Mouse (Mus musculus) MEL (cell line): Measurements from ENCODE around the gene Snx10. TPM values are rescaled to one million over a fixed set of nuclear protein-coding genes. Genes with fewer than 3 reads are reported as not detected.

Experiments
- DNase-seq: peaks from one replicate; pipeline ENCODE4 v3.0.0; 2011; ENCODE audit warnings: low read depth, low spot score
- H3K27ac ChIP-seq: 2 replicates; pipeline ENCODE4 v1.5.1; 2012; ENCODE audit warnings: low read depth, mild to moderate bottlenecking, control low read depth, low read length, moderate library complexity; ENCODE audit not compliant: control insufficient read depth
- H3K27me3 ChIP-seq, 2 experiments: fragments of 150-350 bp in 1 of 2; sonication (generic) in 1 of 2; 2 replicates each; pipeline ENCODE4 v1.6.1; 2012; ENCODE audit warnings: low read length in 2 of 2, mild to moderate bottlenecking in 2 of 2, improper control_type of control experiment in 1 of 2, moderate library complexity in 1 of 2; ENCODE audit not compliant: insufficient read depth in 2 of 2, control insufficient read depth in 1 of 2
- H3K36me3 ChIP-seq, 2 experiments: 2 replicates each; pipeline ENCODE4 v1.6.1; 2012 to 2014; ENCODE audit warnings: low read length in 2 of 2, improper control_type of control experiment in 1 of 2, inconsistent platforms in 1 of 2, mild to moderate bottlenecking in 1 of 2; ENCODE audit not compliant: insufficient read depth in 2 of 2, control insufficient read depth in 1 of 2
- H3K4me1 ChIP-seq, 2 experiments: fragments of 150-350 bp in 1 of 2; sonication (generic) in 1 of 2; 2 replicates each; pipeline ENCODE4 v1.6.1; 2012; ENCODE audit warnings: low read length in 2 of 2, improper control_type of control experiment in 1 of 2, mild to moderate bottlenecking in 1 of 2; ENCODE audit not compliant: insufficient read depth in 2 of 2, control insufficient read depth in 1 of 2
- H3K4me3 ChIP-seq, 2 experiments: fragments of 150-350 bp in 1 of 2; sonication (generic) in 1 of 2; 2 replicates each; pipeline ENCODE4 v1.5.1; 2012; ENCODE audit warnings: low read depth in 2 of 2, low read length in 2 of 2, mild to moderate bottlenecking in 2 of 2, moderate library complexity in 2 of 2, control low read depth in 1 of 2, improper control_type of control experiment in 1 of 2; ENCODE audit not compliant: control insufficient read depth in 1 of 2, insufficient read depth in 1 of 2
- H3K79me2 ChIP-seq: 2 replicates; pipeline ENCODE4 v1.6.1; 2012; ENCODE audit warnings: mild to moderate bottlenecking, low read length, moderate library complexity; ENCODE audit not compliant: control insufficient read depth, poor library complexity, insufficient read depth
- H3K9ac ChIP-seq: 2 replicates; pipeline ENCODE4 v1.6.1; 2012; ENCODE audit warnings: low read depth, mild to moderate bottlenecking, control low read depth, low read length, moderate library complexity; ENCODE audit not compliant: control insufficient read depth, poor library complexity, severe bottlenecking
- H3K9me3 ChIP-seq: fragments of 150-350 bp; sonication (generic); replicated peaks from 2 replicates; pipeline ENCODE4 v1.6.1; 2012; ENCODE audit warnings: mild to moderate bottlenecking, low read length, improper control_type of control experiment, moderate library complexity; ENCODE audit not compliant: insufficient read depth
- BHLHE40 ChIP-seq: IDR thresholded peaks from 2 replicates; pipeline ENCODE4 v1.6.1; 2012; ENCODE audit warnings: low read depth, mild to moderate bottlenecking, inconsistent platforms, low read length, improper control_type of control experiment, borderline replicate concordance
- CHD1 ChIP-seq: IDR thresholded peaks from 2 replicates; pipeline ENCODE4 v1.6.1; 2012; ENCODE audit warnings: low read depth, mild to moderate bottlenecking, inconsistent platforms, low read length, improper control_type of control experiment
- CTCF ChIP-seq, 3 experiments: IDR thresholded peaks in 2 of 3; conservative IDR thresholded peaks in 1 of 3; 2 replicates each; pipeline ENCODE4 v1.5.1; 2011 to 2012; ENCODE audit warnings: low read length in 3 of 3, low read depth in 2 of 3, mild to moderate bottlenecking in 2 of 3, improper control_type of control experiment in 1 of 3, inconsistent platforms in 1 of 3, mixed read lengths in 1 of 3, moderate library complexity in 1 of 3; ENCODE audit not compliant: control insufficient read depth in 1 of 3, insufficient read depth in 1 of 3, poor library complexity in 1 of 3, severe bottlenecking in 1 of 3
- E2F4 ChIP-seq: IDR thresholded peaks from 2 replicates; pipeline ENCODE4 v1.6.1; 2011; ENCODE audit warnings: low read depth, low read length, improper control_type of control experiment, borderline replicate concordance
- ELF1 ChIP-seq: IDR thresholded peaks from 2 replicates; pipeline ENCODE4 v1.6.1; 2014; ENCODE audit warnings: low read depth, mild to moderate bottlenecking, inconsistent platforms, low read length, improper control_type of control experiment, moderate library complexity
- JUND ChIP-seq: IDR thresholded peaks from 2 replicates; pipeline ENCODE4 v1.6.1; 2011; ENCODE audit warnings: low read depth, mild to moderate bottlenecking, improper control_type of control experiment, low read length
- KAT2A ChIP-seq: conservative IDR thresholded peaks from 2 replicates; pipeline ENCODE4 v1.6.1; 2012; ENCODE audit warnings: low read depth, low read length, improper control_type of control experiment, inconsistent platforms
- MAX ChIP-seq: IDR thresholded peaks from 2 replicates; pipeline ENCODE4 v1.6.1; 2011; ENCODE audit warnings: low read length, improper control_type of control experiment
- MXI1 ChIP-seq: IDR thresholded peaks from 2 replicates; pipeline ENCODE4 v1.6.1; 2011; ENCODE audit warnings: mild to moderate bottlenecking, low read depth, low read length, improper control_type of control experiment
- MYB ChIP-seq: IDR thresholded peaks from 2 replicates; pipeline ENCODE4 v1.6.1; 2011; ENCODE audit warnings: mild to moderate bottlenecking, low read depth, low read length, improper control_type of control experiment
- NELFE ChIP-seq: IDR thresholded peaks from 2 replicates; pipeline ENCODE4 v1.6.1; 2011; ENCODE audit warnings: low read depth, low read length, improper control_type of control experiment
- POLR2A ChIP-seq, 2 experiments: IDR thresholded peaks; 2 replicates each; pipeline ENCODE4 v1.6.1; 2011 to 2012; ENCODE audit warnings: low read length in 2 of 2, mild to moderate bottlenecking in 2 of 2, control low read depth in 1 of 2, improper control_type of control experiment in 1 of 2, low read depth in 1 of 2, moderate library complexity in 1 of 2; ENCODE audit not compliant: control insufficient read depth in 1 of 2, insufficient read depth in 1 of 2, poor library complexity in 1 of 2
- RCOR1 ChIP-seq: IDR thresholded peaks from 2 replicates; pipeline ENCODE4 v1.6.1; 2012; ENCODE audit warnings: low read depth, mild to moderate bottlenecking, inconsistent platforms, low read length, improper control_type of control experiment
- SIN3A ChIP-seq: IDR thresholded peaks from 2 replicates; pipeline ENCODE4 v1.6.1; 2012; ENCODE audit warnings: low read length, improper control_type of control experiment, inconsistent platforms
- SMC3 ChIP-seq: IDR thresholded peaks from 2 replicates; pipeline ENCODE4 v1.6.1; 2011; ENCODE audit warnings: low read depth, low read length, improper control_type of control experiment
- TAL1 ChIP-seq: IDR thresholded peaks from 2 replicates; pipeline ENCODE4 v1.6.1; 2012; ENCODE audit warnings: mild to moderate bottlenecking, inconsistent platforms, low read length, moderate library complexity, mixed read lengths
- USF1 ChIP-seq: IDR thresholded peaks from 2 replicates; pipeline ENCODE4 v1.6.1; 2014; ENCODE audit warnings: low read depth, mild to moderate bottlenecking, inconsistent platforms, low read length, improper control_type of control experiment, moderate library complexity
- USF2 ChIP-seq, 2 experiments: IDR thresholded peaks; 2 replicates each; pipeline ENCODE4 v1.6.1; 2011 to 2012; ENCODE audit warnings: improper control_type of control experiment in 2 of 2, low read length in 2 of 2, borderline replicate concordance in 1 of 2, inconsistent platforms in 1 of 2, low read depth in 1 of 2, mild to moderate bottlenecking in 1 of 2; ENCODE audit not compliant: insufficient read depth in 1 of 2
- ZC3H11A ChIP-seq: IDR thresholded peaks from 2 replicates; pipeline ENCODE4 v1.6.1; 2012; ENCODE audit warnings: low read depth, mild to moderate bottlenecking, inconsistent platforms, low read length, improper control_type of control experiment
- ZMIZ1 ChIP-seq: IDR thresholded peaks from 2 replicates; pipeline ENCODE4 v1.6.1; 2012; ENCODE audit warnings: low read depth, mild to moderate bottlenecking, inconsistent platforms, low read length, improper control_type of control experiment, moderate library complexity
- ZNF384 ChIP-seq: IDR thresholded peaks from 2 replicates; pipeline ENCODE4 v1.6.1; 2012; ENCODE audit warnings: low read depth, mild to moderate bottlenecking, inconsistent platforms, low read length, improper control_type of control experiment
- polyA plus RNA-seq, 2 experiments: library from polyadenylated mRNA; stranded (reverse) in 1 of 2; unstranded in 1 of 2; fragments of >175 nt in 1 of 2; fragments of >200 nt in 1 of 2; gene quantifications; 2 replicates each; pipeline versions ENCODE4 v1.2.1 to v1.2.4; 2012; ENCODE audit warnings: low replicate concordance in 2 of 2, low read depth in 1 of 2; ENCODE audit not compliant: insufficient read length in 2 of 2, insufficient read depth in 1 of 2, missing spikeins in 1 of 2
- total RNA-seq: library from RNA; depleted of rRNA; stranded (reverse); fragments of 300-350 nt; gene quantifications from 2 replicates; pipeline ENCODE4 v1.2.3, GENCODE M21; 2012

Snx10 gene
- total and polyA plus RNA-seq, 3 experiments = 3.9 to 7.0 TPM; not detected in 1

DNA sequence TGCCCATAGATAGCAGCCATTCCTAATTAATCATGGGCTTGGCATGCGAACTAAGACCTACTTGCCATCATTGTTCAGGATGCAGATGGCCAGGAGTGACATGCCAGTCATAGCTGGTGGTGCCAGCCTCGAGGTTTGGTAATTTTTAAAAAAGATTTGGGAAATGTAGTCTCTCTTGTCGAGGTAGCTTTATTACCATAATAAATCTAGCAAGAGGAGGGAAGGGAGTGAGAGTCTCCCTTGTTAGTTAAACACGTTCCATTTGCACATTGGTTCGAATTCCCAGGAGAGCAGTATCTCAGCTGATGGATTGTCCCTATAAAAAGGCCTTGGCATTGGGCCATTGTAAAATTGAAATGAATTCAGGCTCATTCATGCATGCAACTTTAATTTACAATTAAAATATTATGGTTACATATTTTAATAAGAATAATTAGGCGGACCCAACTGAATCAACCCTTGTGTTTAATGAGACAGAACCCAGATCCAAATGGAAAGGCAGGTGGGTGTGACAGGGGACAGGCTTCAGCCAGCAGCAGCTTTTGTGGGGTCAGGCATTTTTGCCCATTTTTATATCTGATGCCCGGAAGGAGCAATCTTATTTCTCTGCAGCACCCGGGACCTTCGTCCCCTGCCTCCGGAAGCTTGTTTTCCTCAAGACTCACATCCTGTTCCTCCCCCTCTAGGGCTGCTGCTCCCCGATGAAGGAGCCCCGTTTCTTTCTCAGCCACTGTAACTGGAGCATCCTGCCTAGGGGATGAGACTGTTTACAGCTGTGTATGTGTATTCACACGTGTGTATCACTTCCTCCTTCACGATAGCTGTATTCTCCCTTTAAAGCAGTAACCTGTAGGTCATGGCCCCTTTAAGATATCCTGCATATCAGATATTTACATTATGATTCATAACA, 43.3 kb downstream of the Snx10 start:
- Histone ChIP-seq H3K4me1 (no peaks in the 10 kb centered on the region), H3K27ac (no peak overlapping the region), H3K27me3 (no peaks in the 10 kb centered on the region), H3K9ac (no peak overlapping the region), H3K79me2 (no peaks in the 10 kb centered on the region), H3K36me3 (no peaks in the 10 kb centered on the region), H3K4me3 (no peak overlapping the region), H3K9me3 (no peaks in the 10 kb centered on the region)
- DNase-seq = no peak
- TF ChIP-seq NELFE (no peak), BHLHE40 (no peak), MYB (no peak), ELF1 (no peak), JUND (no peak), SIN3A (no peak), SMC3 (no peak), CTCF (IDR thresholded peaks at IDR 0.05 in 2 of 3, conservative IDR thresholded peaks at IDR 0.05 in 1 of 3; ENCODE audit: control insufficient read depth in 1 of 3, insufficient read depth in 1 of 3, low read depth in 2 of 3, low read length in 3 of 3, poor library complexity in 1 of 3, severe bottlenecking in 1 of 3) (no peak), ZC3H11A (no peak), TAL1 (no peak), KAT2A (no peak), USF1 (no peak), E2F4 (no peak), MXI1 (no peak), ZNF384 (no peak)

DNA sequence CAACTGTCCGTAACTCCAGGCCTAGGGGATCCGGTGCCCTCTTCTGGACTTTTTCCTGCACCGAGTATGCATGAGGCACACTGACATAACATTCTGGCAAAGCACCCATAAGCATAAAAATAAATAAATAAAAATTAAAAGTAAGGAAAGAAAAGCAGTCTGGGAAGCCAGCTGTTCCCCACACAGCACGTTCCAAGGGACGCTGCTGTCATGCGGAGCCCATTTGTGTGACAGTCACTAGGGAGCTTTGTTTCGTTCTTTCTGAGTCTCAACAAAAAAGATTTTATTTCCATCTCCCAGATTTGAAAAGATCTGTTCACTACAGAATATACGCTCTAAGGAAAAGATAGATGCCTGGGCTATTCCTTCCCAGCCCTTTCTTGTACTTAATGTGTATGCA, 45.4 kb downstream of the Snx10 start:
- Histone ChIP-seq H3K4me1 (no peaks in the 10 kb centered on the region), H3K36me3 (no peaks in the 10 kb centered on the region), H3K4me3 (no peak overlapping the region), H3K9ac (no peak overlapping the region), H3K9me3 (no peaks in the 10 kb centered on the region), H3K27me3 (no peaks in the 10 kb centered on the region), H3K27ac (no peak overlapping the region), H3K79me2 (no peaks in the 10 kb centered on the region)
- TF ChIP-seq USF1 = no peak
- no peak for TF ChIP-seq POLR2A (IDR thresholded peaks at IDR 0.05; ENCODE audit: control insufficient read depth in 1 of 2, insufficient read depth in 1 of 2, low read depth in 1 of 2, low read length in 2 of 2, poor library complexity in 1 of 2)
- TF ChIP-seq CHD1 = no peak
- no peak for TF ChIP-seq MAX
- no peak for TF ChIP-seq E2F4
- TF ChIP-seq USF2 (IDR thresholded peaks at IDR 0.05; ENCODE audit: borderline replicate concordance in 1 of 2, insufficient read depth in 1 of 2, low read depth in 1 of 2, low read length in 2 of 2) = no peak
- TF ChIP-seq ZMIZ1 = no peak
- no peak for TF ChIP-seq RCOR1
- DNase-seq = no peak
